Mouse (Mus musculus) kidney, adult 2 months (tissue): ENCODE measurements at regions not wholly inside any gene's neighbourhood (a gene's known extent, or its start where the extent isn't known, plus 50 kb on each side); places are given as distances from the start of the nearest gene placed in this dataset.

Experiments
- CTCF ChIP-seq: fragments of 200-500 bp; conservative IDR thresholded peaks from 2 replicates; pipeline ENCODE4 v1.5.1; 2011; ENCODE audit warnings: low read depth, mild to moderate bottlenecking, control low read depth, low read length, moderate library complexity, mixed read lengths; ENCODE audit not compliant: insufficient read depth, insufficient read length
- POLR2A ChIP-seq: fragments of 200-500 bp; IDR thresholded peaks from one replicate; pipeline ENCODE4 v1.6.1; 2011; ENCODE audit warnings: low read depth, low read length, control low read depth

- no peak for TF ChIP-seq POLR2A
- no peak for TF ChIP-seq CTCF
Observed at GRCm38 (mm10) chr9:47459461-47460049, 70.4 kb upstream of the Cadm1 start.
